Mouse (Mus musculus) retina, embryonic 14.5 days (tissue): ENCODE data around the gene Glud1.

Experiments used
- DNase-seq: peaks from one replicate; pipeline ENCODE4 v3.0.0-alpha.2; 2015; ENCODE audit warnings: low spot score

The Glud1 gene

DNA sequence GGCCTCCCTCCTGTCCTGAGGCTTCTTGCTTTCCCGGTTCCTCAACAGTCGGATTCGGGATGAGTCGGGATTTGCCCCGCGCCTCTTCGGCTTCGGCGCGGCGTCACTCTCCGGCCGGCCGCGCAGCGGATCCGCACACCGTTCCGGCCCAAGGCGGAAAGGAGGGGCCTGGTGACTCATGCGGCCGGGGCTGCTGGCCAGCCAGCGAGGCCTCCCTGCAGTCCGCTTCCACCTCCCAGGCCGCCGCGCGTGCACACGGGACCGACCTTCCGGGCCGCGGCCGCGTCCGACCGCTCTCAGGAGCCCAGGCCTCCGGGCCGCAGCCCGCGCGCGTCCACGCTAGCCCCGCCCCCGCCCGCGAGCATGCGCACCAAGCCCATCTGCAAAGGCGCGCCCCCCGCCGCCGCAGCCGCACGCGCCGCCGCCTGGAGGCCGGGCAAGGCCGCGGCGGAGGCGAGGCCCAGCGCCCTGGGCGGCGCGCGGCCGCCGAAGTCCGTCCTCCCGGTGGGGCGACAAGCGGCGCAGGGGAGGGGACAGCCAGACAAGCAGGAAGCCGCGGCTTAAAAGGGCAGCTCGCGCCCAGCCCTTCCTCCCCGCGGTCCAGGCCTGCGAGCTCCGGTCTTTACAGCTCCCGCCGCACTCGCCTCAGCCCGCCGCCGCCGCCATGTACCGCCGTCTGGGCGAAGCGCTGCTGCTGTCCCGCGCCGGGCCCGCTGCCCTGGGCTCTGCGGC, at the start of gene Glud1, which contains the start of gene Shld2:
Gene Glud1 (plus strand): TSS at position 494 of the 732 bp plus-strand sequence.
Gene Shld2 (minus strand): TSS at position 260 of the 732 bp plus-strand sequence.
- peak; percentile 95 for DNase-seq

DNA sequence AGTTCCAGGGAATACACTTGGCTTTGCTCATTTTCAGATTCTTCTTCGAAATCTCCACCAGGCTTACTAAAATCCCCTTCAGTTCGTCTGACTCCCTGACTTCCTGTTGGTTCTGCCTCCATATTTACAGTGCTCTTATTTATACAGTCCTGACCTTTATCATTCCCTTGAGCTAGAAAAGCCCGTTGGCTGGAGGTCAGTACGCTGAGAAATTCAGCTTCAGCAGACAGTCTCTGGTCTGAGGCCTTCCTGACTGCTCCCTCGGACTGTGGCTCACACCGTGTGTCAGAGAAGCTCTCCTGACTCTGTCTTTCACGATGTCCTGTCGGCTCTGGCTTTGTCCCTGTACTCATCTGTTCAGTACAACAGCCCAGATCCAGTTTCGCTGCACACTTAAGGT, 42.5 kb upstream of the Glud1 start:
- DNase-seq, result no peak

DNA sequence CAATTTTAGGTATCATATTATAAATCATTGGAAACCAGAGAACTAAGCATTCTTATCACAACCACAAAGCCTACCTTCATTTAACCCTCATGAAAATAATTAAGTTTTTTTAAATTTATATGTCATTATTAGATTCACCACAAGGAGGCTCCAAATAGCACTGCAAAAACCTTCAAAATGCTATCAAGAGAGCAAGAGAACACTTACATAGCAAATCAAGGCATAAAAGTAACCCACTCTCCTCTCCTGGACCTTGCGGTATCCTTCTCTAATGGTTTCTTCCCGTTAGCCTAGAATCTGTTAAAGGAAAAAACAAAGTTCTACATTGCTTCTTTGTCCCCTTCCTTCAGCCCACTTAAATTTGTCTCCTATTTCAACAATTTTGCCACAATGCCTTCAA, 37.2 kb upstream of the Glud1 start:
- peak; percentile 65 for DNase-seq

DNA sequence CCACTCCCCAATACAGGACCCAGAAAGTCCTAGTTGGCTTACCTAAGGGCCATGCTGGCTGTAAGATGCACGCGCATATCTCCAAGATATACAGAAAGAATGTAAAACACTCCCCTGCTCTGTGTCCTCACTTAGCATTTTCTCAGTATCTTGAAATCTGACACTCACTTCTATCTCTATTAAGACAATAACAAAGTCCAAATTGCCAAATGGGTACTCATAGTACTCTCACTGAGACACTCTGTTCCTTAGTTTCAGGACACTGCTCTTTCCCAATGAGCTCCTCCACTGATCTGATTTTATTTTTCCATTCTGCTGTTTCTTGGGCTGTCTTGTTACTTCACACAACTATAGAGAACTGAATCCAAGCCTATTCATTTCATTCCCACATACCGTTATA, 36.4 kb upstream of the Glud1 start:
- DNase-seq, result no peak

DNA sequence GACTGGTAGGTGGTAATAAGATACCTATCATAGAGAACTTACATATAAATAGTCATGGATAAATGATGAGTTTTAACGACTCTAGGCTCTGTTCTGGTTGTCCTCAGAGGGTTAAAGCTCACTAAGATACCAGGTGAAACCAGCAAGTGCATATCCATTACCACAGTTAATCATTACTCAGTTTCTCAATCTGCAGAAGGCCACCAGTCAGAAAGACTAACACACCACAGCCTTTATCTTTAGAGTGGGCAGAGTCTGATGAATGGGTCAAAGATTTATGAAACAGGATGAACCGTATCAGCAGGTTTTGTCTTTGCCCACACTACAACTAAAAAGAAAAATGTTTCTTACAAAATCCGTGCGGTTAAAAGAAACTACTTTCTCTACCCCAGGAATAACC, 35.3 kb upstream of the Glud1 start:
- no peak for DNase-seq

DNA sequence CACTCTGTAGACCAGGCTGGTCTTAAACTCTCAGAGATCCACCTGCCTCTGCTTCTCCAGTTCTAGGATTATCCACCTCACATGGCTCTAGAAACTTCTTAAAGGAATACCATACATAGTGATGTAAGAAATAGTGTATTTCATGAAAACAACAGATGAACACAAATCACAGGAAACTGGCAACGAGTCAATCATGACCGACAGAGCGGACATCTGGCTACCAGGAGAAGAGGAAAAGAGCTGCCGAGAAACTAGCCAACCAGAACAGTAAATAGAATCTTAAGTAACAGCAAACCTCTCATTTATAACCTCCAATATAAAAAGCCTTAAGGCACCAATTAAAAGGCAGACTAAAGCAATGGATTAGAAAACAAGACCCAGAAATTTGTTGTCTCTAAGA, 30.8 kb upstream of the Glud1 start:
- DNase-seq, result no peak

DNA sequence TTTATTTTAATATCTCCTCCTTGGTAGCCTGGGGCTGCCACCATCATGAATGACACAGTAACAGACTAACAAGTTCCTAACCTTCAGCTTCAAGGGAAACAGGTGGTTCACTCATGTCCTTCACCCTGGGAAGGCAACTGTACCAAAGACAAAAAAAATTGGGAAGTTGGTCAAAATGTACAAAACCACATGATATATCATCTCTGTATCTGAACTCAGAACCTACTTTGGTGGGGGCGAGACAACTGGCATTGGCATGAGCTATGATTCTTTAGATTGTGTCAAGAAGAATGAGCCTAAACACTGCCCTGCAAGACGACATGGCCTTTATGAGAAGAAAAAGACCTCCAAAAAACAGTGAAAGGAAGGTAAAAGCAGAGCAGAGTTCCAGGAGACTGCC, 29.7 kb upstream of the Glud1 start:
- no peak for DNase-seq

DNA sequence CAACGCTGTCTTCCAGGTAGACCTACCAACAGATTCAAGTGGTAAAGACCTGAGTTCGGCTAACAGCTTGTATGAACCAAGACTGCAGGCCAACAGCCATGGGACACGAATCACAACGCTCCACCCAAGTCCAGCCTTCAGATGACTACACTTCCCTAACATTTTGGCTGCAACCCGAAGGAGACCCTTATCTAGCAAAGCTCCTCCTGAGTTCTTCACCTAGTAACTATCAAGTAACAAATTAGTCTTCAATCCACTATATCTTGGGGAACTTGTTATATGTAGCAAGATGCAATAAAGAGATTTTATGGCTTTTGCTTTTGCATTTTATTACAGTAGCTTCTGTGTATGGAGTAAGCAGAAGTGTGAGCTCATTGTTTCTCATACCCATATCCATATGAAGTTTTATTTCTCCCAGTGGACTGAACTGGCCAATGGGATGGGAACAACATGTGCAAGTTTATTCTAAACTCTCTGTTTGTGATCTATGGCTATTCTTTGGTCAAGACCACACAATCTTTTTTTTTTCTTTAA, 28.7 kb upstream of the Glud1 start:
- no peak for DNase-seq

DNA sequence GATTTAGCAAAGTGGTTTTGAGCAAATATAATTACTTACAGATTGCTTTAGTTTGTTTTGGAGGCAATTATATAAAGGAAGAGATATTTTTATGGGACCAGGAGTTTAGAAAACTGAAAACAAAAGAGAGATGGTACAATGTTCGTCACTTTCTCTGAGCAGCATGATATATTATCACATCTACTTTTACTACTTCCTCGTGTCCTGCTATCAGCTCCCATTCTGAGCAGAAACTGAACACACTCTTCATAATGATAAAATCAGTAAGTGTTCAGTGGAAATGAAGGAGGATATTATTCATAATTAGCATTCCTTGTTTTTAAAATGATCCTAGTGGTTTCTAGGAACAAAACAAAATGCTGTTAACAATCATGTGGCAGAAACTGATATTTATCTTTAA, 22.1 kb upstream of the Glud1 start:
- DNase-seq, result no peak

DNA sequence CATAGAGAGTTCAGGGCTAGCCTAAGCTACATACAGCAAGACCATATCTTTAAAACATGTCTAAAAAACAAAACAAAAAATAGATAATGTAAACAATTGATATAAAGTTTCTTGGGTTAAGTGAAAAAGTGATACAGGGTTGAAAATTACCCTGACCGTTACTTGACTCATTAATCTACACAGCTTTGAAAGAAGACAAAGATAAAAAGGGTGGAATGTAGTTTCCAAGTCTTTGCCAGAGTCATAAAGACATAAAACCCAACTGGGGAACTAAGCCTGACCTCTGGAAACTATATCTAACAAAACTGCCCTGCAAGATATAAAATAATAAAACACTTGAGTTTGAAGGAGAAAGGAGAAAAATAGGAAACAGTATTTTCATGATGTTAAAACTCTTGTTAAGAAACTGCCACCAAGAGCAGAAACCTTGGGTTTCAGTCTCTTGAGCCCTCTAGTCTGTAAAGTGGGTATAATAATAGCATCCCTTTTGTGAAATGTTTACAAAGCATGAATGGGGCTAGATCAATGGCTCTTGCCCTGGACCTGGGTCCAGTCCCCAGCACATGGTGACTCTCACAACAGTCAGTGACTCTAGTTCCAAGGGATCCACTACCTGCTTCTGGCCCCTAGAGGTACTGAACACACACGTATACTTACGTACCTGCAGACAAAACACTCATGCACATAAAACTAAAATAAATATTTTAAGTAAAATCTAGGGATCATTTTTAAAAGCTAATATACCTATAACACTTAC, 21.1 kb upstream of the Glud1 start:
- no peak for DNase-seq

DNA sequence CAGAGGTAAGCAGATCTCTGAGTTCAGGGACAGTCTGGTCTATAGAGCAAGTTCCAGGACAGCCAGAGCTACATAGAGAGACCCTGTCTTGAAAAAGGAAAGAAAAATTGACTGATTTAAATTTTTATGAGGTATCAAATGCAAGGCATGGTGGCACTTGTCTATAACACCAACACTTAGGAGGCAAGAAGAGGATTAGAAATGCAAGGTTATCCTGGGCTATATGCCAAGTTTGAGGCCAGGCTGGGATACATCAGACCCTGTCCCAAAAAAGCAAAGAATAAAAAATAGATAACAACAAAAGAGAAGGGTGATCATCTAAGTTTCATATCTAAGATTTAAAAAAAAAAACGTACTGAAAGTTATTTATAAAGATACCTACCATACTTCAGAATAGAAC, 20.3 kb upstream of the Glud1 start:
- DNase-seq, result no peak

DNA sequence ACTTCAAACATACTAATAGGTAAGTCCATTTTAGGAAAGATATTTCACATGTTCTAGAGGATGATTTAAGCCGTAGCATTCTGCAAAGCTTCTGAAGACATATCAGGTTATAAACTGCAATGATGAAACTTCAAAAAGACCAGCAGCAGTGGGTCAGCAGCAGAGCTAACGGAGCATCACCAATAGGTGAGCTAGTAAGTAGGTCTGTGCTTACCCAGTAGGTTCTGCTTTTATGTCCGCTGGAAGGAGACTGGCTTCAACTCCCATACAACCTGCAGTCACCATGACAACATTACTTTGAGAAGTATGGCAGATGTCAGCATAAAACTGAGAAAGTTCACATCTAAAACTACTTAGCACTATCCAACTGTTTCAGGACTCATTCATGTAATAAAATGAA, 16.9 kb upstream of the Glud1 start:
- no peak for DNase-seq

DNA sequence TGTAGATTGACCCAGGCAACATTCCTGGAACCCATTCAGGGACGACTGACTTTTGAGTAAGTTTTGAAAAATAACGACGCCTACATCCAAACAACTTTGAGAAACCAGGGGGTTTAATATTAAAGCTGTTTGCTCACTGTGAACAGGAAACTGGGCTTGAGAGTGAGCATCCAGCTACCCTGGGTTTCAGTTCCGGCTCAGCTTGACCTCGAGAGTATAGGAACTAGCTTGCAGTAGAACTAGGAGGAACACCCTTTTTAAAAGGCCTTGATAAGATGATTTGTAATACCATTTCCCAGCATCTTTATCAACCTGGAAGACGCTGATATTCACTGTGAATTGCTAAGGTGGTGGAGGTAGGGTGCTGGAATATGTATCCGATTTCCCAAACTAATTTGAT, 14.2 kb upstream of the Glud1 start:
- no peak for DNase-seq

DNA sequence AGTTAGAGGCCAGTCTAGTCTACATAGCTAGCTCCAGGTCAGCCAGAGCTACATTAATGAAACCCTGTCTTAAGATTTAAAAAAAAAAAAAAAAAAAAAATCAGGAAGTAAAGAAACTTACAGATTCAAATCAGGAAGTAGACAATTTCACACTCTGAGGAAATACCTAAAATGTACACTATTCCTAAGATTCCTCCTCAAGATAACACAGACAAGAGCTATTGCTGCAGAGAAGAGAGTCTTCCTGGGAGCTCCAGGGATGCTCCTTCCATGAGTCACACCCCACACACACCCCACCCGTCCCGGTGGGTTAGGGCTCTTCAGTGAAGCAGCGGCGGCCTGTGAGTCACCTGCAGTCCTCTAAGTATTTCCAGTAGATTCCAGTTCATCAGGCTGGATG, 13.5 kb upstream of the Glud1 start:
- no peak for DNase-seq

DNA sequence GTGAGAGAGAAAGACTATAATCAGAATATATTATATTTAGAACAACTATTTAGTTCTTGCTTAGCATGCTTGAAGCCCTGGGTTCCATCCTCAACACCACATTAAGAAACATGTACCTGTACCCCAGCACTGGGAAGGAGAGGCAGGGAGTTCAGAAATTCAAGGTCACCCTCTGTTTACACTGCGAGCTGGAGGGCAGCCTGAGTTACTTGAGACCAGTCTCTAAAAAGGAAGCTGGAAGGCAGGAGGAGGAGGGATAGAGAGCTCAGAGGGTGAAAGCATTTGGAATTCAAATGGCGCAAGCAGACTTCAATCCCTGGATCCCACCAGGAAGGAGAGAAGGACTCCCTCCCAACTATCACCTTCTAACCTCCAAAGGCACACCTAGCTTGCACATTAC, 12.9 kb upstream of the Glud1 start:
- no peak for DNase-seq

DNA sequence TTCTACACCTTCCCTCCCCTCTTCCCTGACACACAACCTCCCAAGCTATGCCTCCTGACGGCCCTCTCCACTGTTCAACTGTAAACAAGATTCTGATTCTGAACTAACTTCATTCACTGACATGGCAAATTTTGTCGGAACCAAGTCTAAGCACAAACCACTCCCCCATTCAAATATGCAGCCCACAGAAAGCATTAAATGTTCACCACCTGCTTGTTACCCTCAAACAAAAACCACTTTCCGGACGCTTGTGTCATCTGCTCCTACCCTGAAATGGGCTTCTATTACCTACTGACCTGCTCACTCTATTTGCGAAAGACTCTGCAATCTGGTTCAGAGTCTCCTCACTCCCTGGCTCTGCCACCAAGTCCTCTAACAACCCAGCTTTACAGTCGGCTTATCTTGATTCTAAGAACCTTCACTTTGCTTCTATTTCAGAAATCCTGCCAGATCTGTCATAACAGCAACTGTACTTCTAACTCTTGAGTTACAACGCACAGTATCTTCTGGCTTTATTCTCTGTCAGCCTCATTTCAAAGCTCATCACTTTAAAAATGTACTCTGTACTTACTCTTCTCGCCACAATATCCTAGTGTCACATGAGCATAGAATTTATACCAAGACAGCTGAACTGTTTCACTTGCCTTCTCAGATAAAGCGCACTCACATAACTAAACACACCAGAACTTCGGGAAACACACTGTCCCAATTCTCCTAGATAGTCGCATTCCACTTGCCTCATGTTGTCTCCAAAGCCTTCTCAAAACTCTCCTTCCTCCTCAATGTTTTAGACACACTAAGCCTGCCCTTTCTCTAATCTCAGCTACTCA, 11.4 kb upstream of the Glud1 start:
- no peak for DNase-seq

DNA sequence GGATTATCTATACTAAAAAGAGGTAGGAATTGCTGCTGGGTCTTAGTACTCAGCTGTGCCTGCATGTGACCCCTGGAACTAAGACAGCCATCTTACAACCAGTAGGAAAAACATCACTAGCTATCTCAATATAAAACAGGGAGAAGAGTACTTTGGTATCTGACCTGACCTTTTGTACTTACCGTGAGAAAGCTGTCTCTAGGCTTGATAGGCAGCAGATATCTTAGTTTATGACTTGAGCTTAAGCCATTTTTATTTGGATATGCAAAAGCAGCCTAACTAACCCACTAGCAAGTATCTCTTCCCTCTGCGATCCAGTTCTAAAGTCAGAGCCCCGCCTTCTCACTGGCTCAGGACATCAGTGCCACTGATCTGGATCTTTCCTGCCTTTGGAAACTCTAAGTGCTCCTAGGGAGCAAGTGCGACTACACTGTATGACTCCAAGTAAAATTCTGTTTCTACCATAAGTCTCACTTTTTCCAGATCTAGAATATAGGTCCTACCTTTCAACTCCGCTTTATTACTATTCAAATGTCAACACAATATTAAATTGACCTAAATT, 7.8 kb upstream of the Glud1 start:
- no peak for DNase-seq

DNA sequence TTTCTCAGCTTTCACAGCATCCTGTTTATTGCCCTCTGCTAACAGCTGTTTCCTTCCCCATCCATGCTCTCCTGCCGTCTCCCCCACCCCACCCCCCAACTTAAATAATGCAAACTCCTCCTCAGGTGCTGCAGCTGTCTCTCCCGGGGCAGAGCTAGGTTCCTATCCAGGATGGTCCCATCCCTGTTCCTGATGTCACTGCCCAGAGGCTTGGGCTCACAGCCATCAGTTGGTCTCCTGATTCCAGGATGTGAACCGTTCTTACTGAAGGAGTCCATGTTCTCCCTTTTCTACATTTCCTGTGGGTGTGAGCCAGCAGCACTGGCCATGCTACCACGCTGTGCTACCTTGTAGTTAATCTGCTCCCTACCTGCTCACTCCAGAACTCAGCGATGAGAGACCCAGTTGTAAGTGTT, 7.3 kb upstream of the Glud1 start:
- no peak for DNase-seq

DNA sequence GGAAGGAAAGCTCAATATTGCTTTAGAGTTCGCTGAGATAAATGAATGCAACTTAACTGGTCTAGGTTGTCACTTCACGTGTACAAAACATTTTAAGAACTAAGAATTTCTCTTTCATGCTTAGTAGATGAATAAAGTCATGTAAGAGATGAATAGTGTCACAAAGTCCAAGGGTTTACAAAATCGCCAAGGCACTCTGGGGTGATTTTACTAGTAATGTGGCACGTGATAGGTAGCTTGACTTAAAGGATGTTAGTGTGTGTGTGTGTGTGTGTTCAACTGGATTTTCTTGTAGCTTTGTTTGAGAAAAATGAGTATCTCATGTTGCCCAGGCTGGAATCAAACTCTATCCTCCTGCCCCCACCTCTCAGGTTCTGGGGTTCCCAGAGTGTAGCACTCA, 1.3 kb upstream of the Glud1 start:
- no peak for DNase-seq

DNA sequence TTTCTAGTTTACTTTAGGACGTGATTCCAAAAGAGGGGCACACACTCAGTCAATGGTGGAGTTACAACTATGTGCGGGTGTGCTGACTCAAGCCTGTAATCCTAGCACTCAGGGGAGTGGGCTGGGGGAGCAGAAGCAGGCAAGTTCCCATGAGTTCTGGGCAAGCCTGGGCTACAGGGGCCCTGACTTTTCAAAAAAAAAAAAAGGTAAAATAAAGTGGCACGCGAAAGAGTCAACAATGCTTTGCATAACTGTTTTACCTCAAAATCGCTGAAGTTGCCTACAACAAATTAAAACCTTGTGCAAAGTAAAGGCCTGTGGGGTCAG, 657 bp upstream of the Glud1 start:
- no peak for DNase-seq

DNA sequence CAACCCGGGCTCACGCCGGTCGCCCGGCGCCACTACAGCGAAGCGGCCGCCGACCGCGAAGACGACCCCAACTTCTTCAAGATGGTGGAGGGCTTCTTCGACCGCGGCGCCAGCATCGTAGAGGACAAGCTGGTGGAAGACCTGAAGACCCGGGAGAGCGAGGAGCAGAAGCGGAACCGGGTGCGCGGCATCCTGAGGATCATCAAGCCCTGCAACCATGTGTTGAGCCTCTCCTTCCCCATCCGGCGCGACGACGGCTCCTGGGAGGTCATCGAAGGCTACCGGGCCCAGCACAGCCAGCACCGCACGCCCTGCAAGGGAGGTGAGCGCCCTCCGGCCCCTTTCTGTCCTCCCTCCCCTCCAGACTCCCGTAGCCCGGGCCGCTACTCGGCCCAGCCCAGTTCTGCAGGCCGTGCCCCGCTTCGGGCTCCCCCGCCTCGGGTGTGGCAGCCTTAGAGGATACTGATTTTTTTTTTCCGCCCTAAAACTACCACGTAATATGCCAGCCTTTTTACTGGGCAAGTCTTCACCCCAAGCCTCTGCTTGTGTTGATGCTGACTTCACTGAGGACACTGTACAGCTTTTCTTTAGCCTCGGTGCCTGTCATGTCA, 599 bp downstream of the Glud1 start:
- DNase-seq, result peak; percentile 60

DNA sequence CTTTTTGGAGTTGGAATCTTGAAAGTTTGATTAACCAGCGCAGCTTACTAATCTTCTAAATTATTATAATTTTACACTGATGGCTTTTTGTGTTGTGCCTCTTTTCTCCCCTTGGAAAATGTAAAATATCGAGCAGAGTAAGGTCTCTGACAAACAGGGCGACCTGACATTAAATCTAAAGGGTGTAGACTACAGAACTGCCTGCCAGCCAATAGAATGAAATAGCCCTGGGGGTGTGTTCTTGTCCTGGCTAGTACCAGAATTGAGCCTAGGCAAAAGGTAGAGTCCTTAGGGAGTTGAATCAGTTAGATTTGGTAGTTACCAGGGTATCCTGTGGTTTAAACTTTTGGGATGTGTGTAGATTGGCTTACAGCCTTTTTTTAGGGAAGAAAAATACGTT, 1.2 kb downstream of the Glud1 start:
- peak; percentile 39 for DNase-seq
